Comparison of ENCODE assay signal across 11 mouse cellular contexts in the genomic region with DNA sequence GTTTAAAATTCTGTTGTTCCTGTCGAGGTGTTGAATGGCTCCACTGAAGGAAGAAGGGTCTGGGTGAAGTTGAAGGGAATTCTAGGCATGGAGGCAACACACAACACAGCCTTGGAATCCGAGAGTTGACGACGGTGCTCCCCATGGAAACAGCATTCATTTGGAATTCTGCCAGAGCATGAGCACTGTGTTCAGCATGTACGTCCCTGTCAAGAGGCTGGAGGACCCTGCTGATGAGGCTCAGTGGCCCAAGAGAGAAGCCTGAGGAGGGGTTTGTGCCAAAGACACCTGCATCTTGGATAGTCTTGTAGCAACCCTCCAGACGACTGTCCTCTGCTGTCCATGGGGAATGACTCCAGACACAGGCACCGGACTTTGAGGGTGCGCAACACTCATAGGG. TPM values are rescaled to one million over a fixed set of nuclear protein-coding genes. Genes with fewer than 3 reads are reported as not detected.
DNase-seq lines count a peak whose midpoint lies in the region; ATAC-seq and TF ChIP-seq lines count a peak whose summit lies in the region.
"Had no signal": no experiment of that assay in that cellular context is flagged by ENCODE, and none has a peak within 500 bp of the region (broad histone marks: within the 10 kb centered on the region; RNA-seq: fewer than 3 reads in every experiment).

No protein-coding gene starts in this region.

- no peaks in the 10 kb centered on the region for H3K36me3 ChIP-seq in kidney, postnatal 0 days (ENCODE audit: insufficient read depth, low read length)
- no peaks in the 10 kb centered on the region for H3K36me3 ChIP-seq in neural tube, embryonic 12.5 days
- H3K36me3 ChIP-seq in hindbrain, embryonic 16.5 days (ENCODE audit: control insufficient read depth, insufficient read depth, low read length): no peaks in the 10 kb centered on the region
- H3K36me3 ChIP-seq: limb, embryonic 13.5 days had no signal

- no peak overlapping the region for H3K4me3 ChIP-seq in kidney, postnatal 0 days (replicated peaks; ENCODE audit: low read depth, low read length)
- H3K4me3 ChIP-seq in neural tube, embryonic 12.5 days: no peak overlapping the region
- H3K4me3 ChIP-seq in hindbrain, embryonic 16.5 days (ENCODE audit: low read length): no peak overlapping the region
- H3K4me3 ChIP-seq: limb, embryonic 13.5 days; myocyte had no signal

- no peak overlapping the region for H3K9ac ChIP-seq in kidney, postnatal 0 days (ENCODE audit: low read depth, low read length)
- no peak overlapping the region for H3K9ac ChIP-seq in neural tube, embryonic 12.5 days
- H3K9ac ChIP-seq in hindbrain, embryonic 16.5 days (ENCODE audit: low read depth, low read length): no peak overlapping the region
- H3K9ac ChIP-seq: limb, embryonic 13.5 days had no signal

- no peak for TF ChIP-seq CTCF in kidney, postnatal 0 days (IDR thresholded peaks at IDR 0.05; ENCODE audit: low read depth)

- 38% methylated on average over 8 of the region's 8 CpGs for WGBS in kidney, postnatal 0 days
- WGBS in neural tube, embryonic 12.5 days: 57% methylated on average over 8 of the region's 8 CpGs
- 30% methylated on average over 8 of the region's 8 CpGs for WGBS in hindbrain, embryonic 16.5 days

- peak overlapping the region; percentile 46; the same call in 1 of the 2 replicates for H3K4me2 ChIP-seq in kidney, postnatal 0 days (ENCODE audit: low read length)
- H3K4me2 ChIP-seq in neural tube, embryonic 12.5 days (replicated peaks): no peak overlapping the region
- no peak overlapping the region for H3K4me2 ChIP-seq in hindbrain, embryonic 16.5 days (ENCODE audit: low read length)
- H3K4me2 ChIP-seq: limb, embryonic 13.5 days had no signal

- H3K27ac ChIP-seq in kidney, postnatal 0 days: no peak overlapping the region
- H3K27ac ChIP-seq in neural tube, embryonic 12.5 days: no peak overlapping the region
- no peak overlapping the region for H3K27ac ChIP-seq in hindbrain, embryonic 16.5 days (ENCODE audit: low read depth, low read length)
- H3K27ac ChIP-seq: limb, embryonic 13.5 days had no signal

- H3K9me3 ChIP-seq in kidney, postnatal 0 days (replicated peaks; ENCODE audit: low read length): no peaks in the 10 kb centered on the region
- no peaks in the 10 kb centered on the region for H3K9me3 ChIP-seq in neural tube, embryonic 12.5 days
- no peaks in the 10 kb centered on the region for H3K9me3 ChIP-seq in hindbrain, embryonic 16.5 days (ENCODE audit: control insufficient read depth, low read length)
- H3K9me3 ChIP-seq: limb, embryonic 13.5 days had no signal

- ATAC-seq in kidney, postnatal 0 days (replicated peaks; ENCODE audit: low FRiP score, low read depth): no peak
- peak; percentile 53; the same call in 1 of the 2 replicates for ATAC-seq in neural tube, embryonic 12.5 days (ENCODE audit: low FRiP score, low read depth)
- peak; percentile 56; the same call in 1 of the 2 replicates for ATAC-seq in hindbrain, embryonic 16.5 days
- ATAC-seq in megakaryocyte, adult 5-6 weeks (ENCODE audit: poor library complexity, severe bottlenecking): no peak

- peak; percentile 39 for DNase-seq in kidney, postnatal 0 days (ENCODE audit: low spot score)
- no peak for DNase-seq in kidney, postnatal 36 days
- no peak for DNase-seq in neural tube, embryonic 10.5 days (ENCODE audit: extremely low spot score, low spot score)
- DNase-seq in right cerebral cortex, postnatal 25 days: peak; percentile 14
- DNase-seq in ovary, postnatal 10 days (ENCODE audit: low spot score): no peak
- DNase-seq: thymus, postnatal 25 days had no signal

- no peaks in the 10 kb centered on the region for H3K27me3 ChIP-seq in kidney, postnatal 0 days (ENCODE audit: insufficient read depth, low read length)
- no peaks in the 10 kb centered on the region for H3K27me3 ChIP-seq in neural tube, embryonic 12.5 days (replicated peaks)
- no peaks in the 10 kb centered on the region for H3K27me3 ChIP-seq in hindbrain, embryonic 16.5 days (replicated peaks; ENCODE audit: control insufficient read depth, insufficient read depth, low read length)
- H3K27me3 ChIP-seq: limb, embryonic 13.5 days had no signal

- no peaks in the 10 kb centered on the region for H3K4me1 ChIP-seq in kidney, postnatal 0 days (replicated peaks; ENCODE audit: insufficient read depth, low read length)
- no peaks in the 10 kb centered on the region for H3K4me1 ChIP-seq in neural tube, embryonic 12.5 days
- no peaks in the 10 kb centered on the region; the same call in 1 of the 2 replicates for H3K4me1 ChIP-seq in hindbrain, embryonic 16.5 days (ENCODE audit: control insufficient read depth, insufficient read depth, low read depth, low read length)

RNA-seq across cellular contexts. Expression of gene Atp5j, which starts 40.7 kb away (rescaled TPM):
- polyA plus RNA-seq in kidney, postnatal 0 days (2015; fragmentation: Nextera tagmentation; extraction: Ambion mirVana): 1,513 and 1,607 TPM in 2 replicates
- polyA plus RNA-seq in neural tube, embryonic 12.5 days (2016; fragmentation: Nextera tagmentation; extraction: Ambion mirVana): 739 and 746 TPM in 2 replicates
- polyA plus RNA-seq in hindbrain, embryonic 16.5 days (2015; fragmentation: Nextera tagmentation; extraction: Ambion mirVana): 739 and 807 TPM in 2 replicates
- total RNA-seq in megakaryocyte, adult 5-6 weeks (2015): 340 and 390 TPM in 2 replicates
- 210 and 312 TPM in 2 replicates for total RNA-seq in megakaryocyte, adult 5-6 weeks (2017)

RNA-seq across cellular contexts. Expression of gene Gabpa, which starts 41.4 kb away (rescaled TPM):
- 24.6 and 26.2 TPM in 2 replicates for polyA plus RNA-seq in kidney, postnatal 0 days (2015; fragmentation: Nextera tagmentation; extraction: Ambion mirVana)
- polyA plus RNA-seq in neural tube, embryonic 12.5 days (2016; fragmentation: Nextera tagmentation; extraction: Ambion mirVana): 30.8 and 32.8 TPM in 2 replicates
- polyA plus RNA-seq in hindbrain, embryonic 16.5 days (2015; fragmentation: Nextera tagmentation; extraction: Ambion mirVana): 15.1 and 18.2 TPM in 2 replicates
- total RNA-seq in megakaryocyte, adult 5-6 weeks (2015): 65.5 and 73.3 TPM in 2 replicates
- total RNA-seq in megakaryocyte, adult 5-6 weeks (2017): 75.7 and 80.7 TPM in 2 replicates

Comparison
In these comparisons a context has a peak if more than half of its experiments do, and no peak if none do; other contexts are left out.
1. DNase-seq: peak in kidney, postnatal 0 days (single experiment) and right cerebral cortex, postnatal 25 days (single experiment); none in kidney, postnatal 36 days (0 of 2), neural tube, embryonic 10.5 days (single experiment) and ovary, postnatal 10 days (single experiment).
2. ATAC-seq: peak in neural tube, embryonic 12.5 days (single experiment) and hindbrain, embryonic 16.5 days (single experiment); none in kidney, postnatal 0 days (single experiment) and megakaryocyte, adult 5-6 weeks (single experiment).